Mouse (Mus musculus): ENCODE data around the gene Zfp704. TPM values are rescaled to one million over a fixed set of nuclear protein-coding genes. Genes with fewer than 3 reads are reported as not detected.

Gene Zfp704
- polyA plus RNA-seq, 1 experiment from 2014 or later = 8.1 TPM

DNA sequence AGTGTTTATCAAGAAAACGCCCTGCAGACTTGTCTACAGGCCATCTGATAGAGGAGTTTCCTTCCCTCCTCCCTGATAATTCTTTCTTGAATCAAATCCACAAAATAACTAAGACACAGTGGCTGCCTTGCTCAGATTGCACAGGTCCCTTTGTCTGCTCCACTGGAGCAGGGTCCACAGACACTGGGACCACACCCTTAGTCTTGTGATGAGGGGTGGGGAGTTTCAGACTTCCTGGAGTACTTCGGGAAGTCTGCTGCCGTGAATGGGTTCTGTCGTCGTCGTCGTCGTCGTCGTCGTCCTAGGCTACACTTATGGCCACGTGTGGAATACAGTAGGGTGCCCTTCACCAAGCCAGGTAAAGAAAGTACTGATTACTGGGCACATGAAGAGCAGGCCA is 4.8 kb upstream of the Zfp704 start:
- Histone ChIP-seq H3K9ac (ENCODE audit: low read length) (no peak overlapping the region), H3K4me1 (replicated peaks; ENCODE audit: control insufficient read depth, insufficient read depth, low read length) (no peaks in the 10 kb centered on the region), H3K27ac (ENCODE audit: low read depth, low read length) (no peak overlapping the region), H3K36me3 (ENCODE audit: control insufficient read depth, insufficient read depth, low read length) (no peaks in the 10 kb centered on the region), H3K4me2 (ENCODE audit: low read depth, low read length, severe bottlenecking) (no peak overlapping the region), H3K9me3 (ENCODE audit: control insufficient read depth, low read length) (no peaks in the 10 kb centered on the region), H3K4me3 (ENCODE audit: low read depth, low read length) (no peak overlapping the region), H3K27me3 (ENCODE audit: control insufficient read depth, insufficient read depth, low read length) (no peaks in the 10 kb centered on the region)
- ATAC-seq (replicated peaks; ENCODE audit: low FRiP score) (no peak), DNase-seq (ENCODE audit: low spot score) (peak; percentile 25)
- WGBS = 81% methylated on average over 12 of the region's 12 CpGs

DNA sequence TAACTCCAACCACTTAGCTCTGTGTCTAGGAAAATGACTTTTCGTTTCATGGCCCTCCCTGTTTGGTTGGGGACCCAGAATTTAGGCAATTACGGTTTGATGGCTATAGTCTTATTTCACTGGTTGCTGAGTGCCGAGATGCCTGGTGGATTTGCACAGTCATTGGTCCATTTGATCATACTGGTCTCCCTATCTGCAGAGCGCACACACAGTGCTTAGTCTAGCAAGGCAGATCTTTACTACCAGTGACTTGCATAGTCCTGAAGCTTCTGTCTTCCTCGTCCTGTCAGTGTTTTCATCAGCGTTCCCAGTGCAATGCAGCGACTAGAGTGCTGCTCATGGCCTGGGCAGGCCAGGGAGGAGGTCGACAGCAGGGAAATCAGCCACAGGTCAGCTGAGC is 4.1 kb upstream of the Zfp704 start:
- no peaks in the 10 kb centered on the region for H3K4me1 ChIP-seq (replicated peaks; ENCODE audit: control insufficient read depth, insufficient read depth, low read length)
- no peak overlapping the region for H3K4me2 ChIP-seq (ENCODE audit: low read depth, low read length, severe bottlenecking)
- H3K27me3 ChIP-seq (ENCODE audit: control insufficient read depth, insufficient read depth, low read length) = no peaks in the 10 kb centered on the region
- H3K9me3 ChIP-seq (ENCODE audit: control insufficient read depth, low read length) = no peaks in the 10 kb centered on the region
- H3K27ac ChIP-seq (ENCODE audit: low read depth, low read length) = no peak overlapping the region
- H3K36me3 ChIP-seq (ENCODE audit: control insufficient read depth, insufficient read depth, low read length) = no peaks in the 10 kb centered on the region
- ATAC-seq (replicated peaks; ENCODE audit: low FRiP score) (no peak), DNase-seq (ENCODE audit: low spot score) (peak; percentile 30)
- H3K4me3 ChIP-seq (ENCODE audit: low read depth, low read length) = no peak overlapping the region
- WGBS = 73% methylated on average over 8 of the region's 8 CpGs
- H3K9ac ChIP-seq (ENCODE audit: low read length) = no peak overlapping the region

DNA sequence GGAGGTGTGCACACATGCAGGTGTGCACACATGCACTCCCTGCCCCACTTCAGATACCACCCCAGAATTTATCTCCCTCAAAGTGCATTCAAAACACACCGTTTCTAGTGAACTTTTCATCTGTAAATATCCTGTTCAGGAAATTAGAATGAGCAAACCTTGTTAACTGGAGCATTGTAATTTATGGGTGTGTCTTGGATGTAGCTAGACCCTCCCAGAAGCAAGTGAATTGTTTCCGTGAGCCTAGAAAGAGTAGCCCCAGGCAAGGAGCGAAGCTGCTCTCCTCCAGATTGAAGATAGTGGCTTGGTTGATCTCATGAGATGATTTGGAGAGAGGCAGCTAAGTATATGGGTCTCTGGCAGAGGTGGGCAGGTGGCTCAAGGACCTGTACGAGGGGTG is 1.3 kb upstream of the Zfp704 start:
- peaks cover 2% of the 10 kb centered on the region; the same call in 1 of the 2 replicates for H3K4me1 ChIP-seq (replicated peaks; ENCODE audit: control insufficient read depth, insufficient read depth, low read length)
- no peak overlapping the region for H3K4me2 ChIP-seq (ENCODE audit: low read depth, low read length, severe bottlenecking)
- DNase-seq (ENCODE audit: low spot score) = peak; percentile 43
- no peaks in the 10 kb centered on the region for H3K9me3 ChIP-seq (ENCODE audit: control insufficient read depth, low read length)
- no peak overlapping the region for H3K27ac ChIP-seq (ENCODE audit: low read depth, low read length)
- no peak for ATAC-seq (replicated peaks; ENCODE audit: low FRiP score)
- no peak overlapping the region for H3K9ac ChIP-seq (ENCODE audit: low read length)
- H3K36me3 ChIP-seq (ENCODE audit: control insufficient read depth, insufficient read depth, low read length) = no peaks in the 10 kb centered on the region
- WGBS = 81% methylated on average over 4 of the region's 4 CpGs
- H3K27me3 ChIP-seq (ENCODE audit: control insufficient read depth, insufficient read depth, low read length) = no peaks in the 10 kb centered on the region
- H3K4me3 ChIP-seq (ENCODE audit: low read depth, low read length) = no peak overlapping the region

DNA sequence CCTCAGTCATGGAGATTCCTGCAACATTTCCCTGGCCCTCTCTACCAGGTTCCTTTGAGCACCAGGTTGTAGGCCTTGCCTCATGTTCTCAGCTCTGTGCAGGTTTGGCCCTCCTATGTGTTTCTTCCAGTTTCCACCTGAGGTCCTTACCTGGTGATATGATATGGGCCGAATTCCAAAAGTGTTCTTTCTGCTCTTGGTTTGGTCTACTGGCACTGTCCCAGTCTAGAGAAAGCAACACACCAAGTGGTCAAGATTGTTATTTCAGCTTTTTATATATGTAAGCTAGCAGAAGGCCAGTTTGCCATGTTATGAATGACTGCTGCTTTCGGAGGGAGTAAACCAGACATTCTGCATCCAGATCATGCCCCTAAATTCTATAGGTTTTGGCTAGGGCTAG is 541 bp upstream of the Zfp704 start:
- no peaks in the 10 kb centered on the region for H3K9me3 ChIP-seq (ENCODE audit: control insufficient read depth, low read length)
- H3K9ac ChIP-seq (ENCODE audit: low read length) = no peak overlapping the region
- H3K4me3 ChIP-seq (ENCODE audit: low read depth, low read length) = no peak overlapping the region
- no peak overlapping the region for H3K4me2 ChIP-seq (ENCODE audit: low read depth, low read length, severe bottlenecking)
- no peaks in the 10 kb centered on the region for H3K27me3 ChIP-seq (ENCODE audit: control insufficient read depth, insufficient read depth, low read length)
- H3K36me3 ChIP-seq (ENCODE audit: control insufficient read depth, insufficient read depth, low read length) = no peaks in the 10 kb centered on the region
- ATAC-seq (replicated peaks; ENCODE audit: low FRiP score) (no peak), DNase-seq (ENCODE audit: low spot score) (no peak)
- H3K27ac ChIP-seq (ENCODE audit: low read depth, low read length) = no peak overlapping the region
- H3K4me1 ChIP-seq (replicated peaks; ENCODE audit: control insufficient read depth, insufficient read depth, low read length) = peaks cover 5% of the 10 kb centered on the region; the same call in 1 of the 2 replicates
- 84% methylated on average over 2 of the region's 2 CpGs for WGBS

DNA sequence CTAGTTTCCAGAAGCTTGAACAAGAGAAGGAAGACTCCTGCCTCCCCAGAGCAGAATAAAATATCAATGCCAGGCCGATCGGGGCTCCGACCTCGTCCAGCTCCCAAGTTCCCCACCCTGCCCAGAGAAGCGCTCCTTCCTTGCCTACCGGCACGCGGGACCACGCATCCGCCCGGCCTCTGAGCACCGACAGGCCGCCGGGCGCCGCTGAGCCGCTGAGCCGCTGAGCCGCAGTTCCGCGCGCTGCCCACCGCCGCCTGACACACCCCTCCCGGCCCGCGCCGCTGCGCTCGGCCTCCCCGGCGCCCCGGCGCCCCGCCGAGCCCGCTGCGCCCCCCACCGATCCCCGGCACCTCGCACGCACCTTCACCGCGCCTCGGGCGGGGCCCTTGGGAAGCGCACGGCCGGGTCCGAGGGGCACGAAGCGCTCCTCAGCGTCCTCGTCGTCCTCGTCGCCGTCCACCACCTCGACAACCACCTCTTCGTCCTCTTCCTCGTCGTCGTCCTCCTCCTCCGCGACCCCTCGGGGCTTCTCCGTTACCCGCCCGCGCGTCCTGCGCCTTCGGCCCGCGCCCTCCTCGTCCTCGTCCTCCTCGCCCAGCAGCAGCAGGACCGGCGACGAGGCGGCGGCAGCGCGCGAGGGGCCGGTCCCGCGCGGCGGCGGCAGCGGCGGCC is 842 bp downstream of the Zfp704 start:
- Histone ChIP-seq H3K4me3 (ENCODE audit: low read depth, low read length) (peak overlapping the region; percentile 84), H3K27me3 (ENCODE audit: control insufficient read depth, insufficient read depth, low read length) (no peaks in the 10 kb centered on the region), H3K27ac (ENCODE audit: low read depth, low read length) (peak overlapping the region; percentile 79), H3K9me3 (ENCODE audit: control insufficient read depth, low read length) (no peaks in the 10 kb centered on the region), H3K36me3 (ENCODE audit: control insufficient read depth, insufficient read depth, low read length) (no peaks in the 10 kb centered on the region), H3K4me2 (ENCODE audit: low read depth, low read length, severe bottlenecking) (peak overlapping the region; percentile 89), H3K4me1 (replicated peaks; ENCODE audit: control insufficient read depth, insufficient read depth, low read length) (peaks cover 5% of the 10 kb centered on the region; the same call in 1 of the 2 replicates), H3K9ac (ENCODE audit: low read length) (peak overlapping the region; percentile 89)
- peak; percentile 80 for DNase-seq (ENCODE audit: low spot score)
- peak; percentile 65 for ATAC-seq (replicated peaks; ENCODE audit: low FRiP score)
- under 1% methylated on average over 88 of the region's 94 CpGs for WGBS

DNA sequence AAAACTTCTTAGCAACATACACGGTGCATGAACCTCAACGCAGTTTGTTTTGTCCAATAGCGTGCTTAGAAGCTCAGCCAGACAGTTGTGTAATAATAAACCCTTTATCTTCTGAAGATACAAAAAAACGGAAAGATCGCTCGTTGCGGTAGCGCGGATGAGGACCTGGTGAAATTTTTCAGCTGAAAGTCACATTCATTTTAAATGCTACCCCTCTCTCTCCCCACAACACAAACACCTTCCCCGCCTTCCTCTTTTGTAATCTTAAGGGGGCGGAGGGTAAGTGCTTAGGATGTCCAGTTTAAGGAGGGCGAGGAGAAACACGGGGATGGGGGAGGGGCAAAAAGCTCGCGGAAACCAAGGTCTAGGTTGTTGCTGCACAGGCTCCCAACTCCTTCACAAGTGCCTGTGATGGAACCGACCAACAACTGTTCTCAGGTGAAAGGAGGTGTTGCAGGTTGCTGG is 1.4 kb downstream of the Zfp704 start:
- Histone ChIP-seq H3K9me3 (ENCODE audit: control insufficient read depth, low read length) (no peaks in the 10 kb centered on the region), H3K9ac (ENCODE audit: low read length) (peak overlapping the region; percentile 89), H3K4me3 (ENCODE audit: low read depth, low read length) (peak overlapping the region; percentile 84), H3K27me3 (ENCODE audit: control insufficient read depth, insufficient read depth, low read length) (no peaks in the 10 kb centered on the region), H3K4me1 (replicated peaks; ENCODE audit: control insufficient read depth, insufficient read depth, low read length) (peaks cover 5% of the 10 kb centered on the region; the same call in 1 of the 2 replicates), H3K4me2 (ENCODE audit: low read depth, low read length, severe bottlenecking) (peak overlapping the region; percentile 89), H3K27ac (ENCODE audit: low read depth, low read length) (no peak overlapping the region), H3K36me3 (ENCODE audit: control insufficient read depth, insufficient read depth, low read length) (no peaks in the 10 kb centered on the region)
- WGBS = 1% methylated on average over 16 of the region's 16 CpGs
- no peak for DNase-seq (ENCODE audit: low spot score)
- peak; percentile 44 for ATAC-seq (replicated peaks; ENCODE audit: low FRiP score)

DNA sequence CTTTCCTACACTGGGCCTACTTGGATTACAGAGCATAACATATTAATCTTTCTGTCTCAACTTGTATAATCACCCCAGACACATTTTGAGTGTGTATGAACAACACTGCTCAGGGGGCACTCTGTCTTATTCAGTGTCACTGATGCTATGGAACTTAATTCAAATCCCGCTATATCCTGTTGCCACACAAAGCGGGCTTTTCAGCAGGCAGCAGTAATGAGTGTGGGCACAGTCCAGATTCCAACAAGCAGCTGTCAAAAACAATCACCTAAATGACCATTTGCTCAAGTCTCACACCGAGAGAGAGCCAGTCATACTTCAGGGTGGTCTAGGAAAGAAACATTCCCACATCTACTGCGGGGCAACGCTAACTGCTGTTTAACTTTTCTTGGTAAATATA is 2.2 kb downstream of the Zfp704 start:
- Histone ChIP-seq H3K4me2 (ENCODE audit: low read depth, low read length, severe bottlenecking) (no peak overlapping the region), H3K27ac (ENCODE audit: low read depth, low read length) (no peak overlapping the region), H3K4me3 (ENCODE audit: low read depth, low read length) (no peak overlapping the region), H3K36me3 (ENCODE audit: control insufficient read depth, insufficient read depth, low read length) (no peaks in the 10 kb centered on the region), H3K9me3 (ENCODE audit: control insufficient read depth, low read length) (no peaks in the 10 kb centered on the region), H3K9ac (ENCODE audit: low read length) (no peak overlapping the region), H3K27me3 (ENCODE audit: control insufficient read depth, insufficient read depth, low read length) (no peaks in the 10 kb centered on the region), H3K4me1 (replicated peaks; ENCODE audit: control insufficient read depth, insufficient read depth, low read length) (peaks cover 5% of the 10 kb centered on the region; the same call in 1 of the 2 replicates)
- ATAC-seq (replicated peaks; ENCODE audit: low FRiP score) (no peak), DNase-seq (ENCODE audit: low spot score) (no peak)
- 44% methylated on average over 5 of the region's 5 CpGs for WGBS

DNA sequence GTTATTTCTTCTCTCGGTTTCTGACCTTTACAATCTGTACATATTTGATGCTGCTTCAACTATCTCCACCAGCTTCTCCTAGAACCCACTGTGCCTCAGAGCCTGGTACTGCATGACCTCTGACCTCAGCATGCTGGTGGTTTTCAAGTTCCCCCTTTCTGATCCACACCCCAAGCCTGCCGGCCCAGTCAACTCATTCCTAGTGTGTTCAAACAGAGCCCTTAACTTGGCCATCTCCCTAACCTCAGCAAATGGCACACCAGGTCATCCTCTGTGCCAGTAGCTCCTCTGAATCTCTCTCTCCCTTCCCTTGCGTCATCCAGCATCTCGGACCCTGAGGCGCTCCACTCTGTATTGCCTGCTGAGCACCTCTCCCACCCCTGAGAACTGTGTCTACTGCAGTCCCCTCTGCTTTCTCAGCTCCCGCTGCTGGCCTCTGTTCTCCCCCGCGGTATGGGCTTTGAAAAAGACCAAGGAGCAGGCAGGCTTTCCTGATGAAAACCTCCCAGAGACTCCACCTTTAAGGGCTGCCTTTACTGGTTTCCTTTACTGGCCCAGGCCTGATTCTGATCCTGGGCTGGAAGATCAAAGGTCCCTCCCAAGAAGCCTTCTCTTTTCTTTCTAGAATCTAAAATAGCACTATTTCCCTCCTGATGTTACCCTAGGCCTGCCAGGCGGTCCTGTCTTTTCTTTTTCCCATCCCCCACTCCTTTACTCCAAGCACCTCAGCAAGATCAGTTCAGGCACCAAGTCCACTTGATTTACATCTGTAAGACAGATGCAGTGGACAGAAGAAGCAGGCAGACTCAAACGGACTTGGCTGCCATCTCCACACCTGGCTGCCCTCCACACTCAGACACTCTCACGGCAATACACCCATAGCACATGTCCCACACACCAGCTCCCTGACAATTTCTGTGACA is 3.8 kb downstream of the Zfp704 start:
- Histone ChIP-seq H3K4me3 (ENCODE audit: low read depth, low read length) (no peak overlapping the region), H3K9me3 (ENCODE audit: control insufficient read depth, low read length) (no peaks in the 10 kb centered on the region), H3K27me3 (ENCODE audit: control insufficient read depth, insufficient read depth, low read length) (no peaks in the 10 kb centered on the region), H3K9ac (ENCODE audit: low read length) (no peak overlapping the region), H3K36me3 (ENCODE audit: control insufficient read depth, insufficient read depth, low read length) (no peaks in the 10 kb centered on the region), H3K4me1 (replicated peaks; ENCODE audit: control insufficient read depth, insufficient read depth, low read length) (peaks cover 5% of the 10 kb centered on the region; the same call in 1 of the 2 replicates), H3K27ac (ENCODE audit: low read depth, low read length) (no peak overlapping the region), H3K4me2 (ENCODE audit: low read depth, low read length, severe bottlenecking) (no peak overlapping the region)
- ATAC-seq (replicated peaks; ENCODE audit: low FRiP score) = no peak
- WGBS = 21% methylated on average over 11 of the region's 11 CpGs
- DNase-seq (ENCODE audit: low spot score) = no peak
